Mouse (Mus musculus) G1E (cell line): ENCODE data around the gene Slc16a4. TPM values are rescaled to one million over a fixed set of nuclear protein-coding genes. Genes with fewer than 3 reads are reported as not detected.
"Not testable (repeated sequence)": the region's sequence is repeated elsewhere in the genome, so short reads cannot be mapped to it uniquely, and the experiment has no call there.

Experiments
- ATAC-seq: 2 replicates; pipeline ENCODE4 v1.8.0; 2016; ENCODE audit warnings: mild to moderate bottlenecking; ENCODE audit not compliant: insufficient number of reproducible peaks, poor library complexity, low FRiP score, severe bottlenecking; ENCODE audit errors: extremely low read depth
- DNase-seq: peaks from one replicate; pipeline ENCODE4 v3.0.0; 2012; ENCODE audit warnings: low spot score
- H3K27me3 ChIP-seq: 2 replicates; pipeline ENCODE4 v1.6.1; 2012; ENCODE audit warnings: mild to moderate bottlenecking, low read length, inconsistent platforms; ENCODE audit not compliant: insufficient read depth
- H3K36me3 ChIP-seq: replicated peaks from 2 replicates; pipeline ENCODE3; 2012; ENCODE audit warnings: mild to moderate bottlenecking, inconsistent platforms
- H3K4me1 ChIP-seq: 2 replicates; pipeline ENCODE4 v1.6.1; 2012; ENCODE audit warnings: low read depth, low read length, inconsistent platforms, mixed read lengths; ENCODE audit not compliant: insufficient read depth
- H3K4me3 ChIP-seq: 2 replicates; pipeline ENCODE4 v1.5.1; 2012; ENCODE audit warnings: low read depth, mild to moderate bottlenecking, inconsistent platforms, low read length, moderate library complexity, mixed read lengths
- H3K9me3 ChIP-seq: replicated peaks from 2 replicates; pipeline ENCODE4 v1.6.1; 2012; ENCODE audit warnings: inconsistent platforms
- CTCF ChIP-seq: IDR thresholded peaks from 2 replicates; pipeline ENCODE4 v1.5.1; 2012; ENCODE audit warnings: low read depth, low read length, inconsistent platforms, mixed read lengths
- GATA1 ChIP-seq: IDR thresholded peaks from 2 replicates; pipeline ENCODE4 v1.6.1; 2012; ENCODE audit warnings: borderline replicate concordance, low read length, inconsistent platforms, mixed read lengths
- GATA2 ChIP-seq: IDR thresholded peaks from 2 replicates; pipeline ENCODE4 v1.6.1; 2012; ENCODE audit warnings: low read depth, low read length, inconsistent platforms, borderline replicate concordance
- POLR2AphosphoS5 ChIP-seq: IDR thresholded peaks from 2 replicates; pipeline ENCODE4 v1.6.1; 2012; ENCODE audit warnings: low read depth, low read length, inconsistent platforms; ENCODE audit not compliant: insufficient replicate concordance
- TAL1 ChIP-seq: conservative IDR thresholded peaks from 2 replicates; pipeline ENCODE4 v1.6.1; 2012; ENCODE audit warnings: low read depth, low read length, inconsistent platforms, mixed read lengths
- polyA plus RNA-seq: library from polyadenylated mRNA; stranded (reverse); fragments of >175 nt; gene quantifications from 2 replicates; pipeline ENCODE4 v1.2.3, GENCODE M21; 2012
- total RNA-seq, 2 experiments: library from RNA; stranded (forward) in 1 of 2; stranded (reverse) in 1 of 2; fragments of 200-1000 nt in 1 of 2; fragments of >200 nt in 1 of 2; fragmentation: Nextera tagmentation in 1 of 2; gene quantifications; 2 replicates each; pipeline ENCODE4 v1.2.3; 2014 to 2017

Slc16a4 gene
- total and polyA plus RNA-seq, 3 experiments: 0.22 TPM; not detected in 2

GRCm38 (mm10) chr3:107286123-107286522, 4.9 kb upstream of the Slc16a4 start:
- H3K4me1 ChIP-seq: no peaks in the 10 kb centered on the region
- no peaks in the 10 kb centered on the region for H3K9me3 ChIP-seq
- DNase-seq: no peak
- H3K36me3 ChIP-seq: peaks cover 69% of the 10 kb centered on the region
- ATAC-seq: no peak
- H3K27me3 ChIP-seq: no peaks in the 10 kb centered on the region
- H3K4me3 ChIP-seq: no peak overlapping the region
- no peak for TF ChIP-seq GATA2
- no peak for TF ChIP-seq CTCF
- no peak for TF ChIP-seq POLR2AphosphoS5
- no peak for TF ChIP-seq GATA1
- no peak for TF ChIP-seq TAL1

GRCm38 (mm10) chr3:107287346-107287745, 3.7 kb upstream of the Slc16a4 start:
- Histone ChIP-seq H3K36me3 (peaks cover 63% of the 10 kb centered on the region), H3K4me1 (no peaks in the 10 kb centered on the region), H3K9me3 (no peaks in the 10 kb centered on the region), H3K4me3 (no peak overlapping the region), H3K27me3 (no peaks in the 10 kb centered on the region)
- DNase-seq: no peak
- TF ChIP-seq POLR2AphosphoS5 (no peak), TAL1 (no peak), GATA2 (no peak), CTCF (no peak), GATA1 (no peak)
- no peak for ATAC-seq

GRCm38 (mm10) chr3:107295672-107296360, 4.8 kb downstream of the Slc16a4 start:
- DNase-seq (no peak), ATAC-seq (no peak)
- TF ChIP-seq GATA1: no peak
- no peak for TF ChIP-seq POLR2AphosphoS5
- no peak for TF ChIP-seq TAL1
- TF ChIP-seq GATA2: no peak
- no peak for TF ChIP-seq CTCF
- Histone ChIP-seq H3K27me3 (no peaks in the 10 kb centered on the region), H3K9me3 (no peaks in the 10 kb centered on the region), H3K36me3 (peaks cover 60% of the 10 kb centered on the region), H3K4me3 (no peak overlapping the region), H3K4me1 (no peaks in the 10 kb centered on the region; the same call in 1 of the 2 replicates)

- H3K36me3 ChIP-seq: peaks cover 64% of the 10 kb centered on the region
- H3K4me3 ChIP-seq, DNase-seq, H3K9me3 ChIP-seq, H3K4me1 ChIP-seq, H3K27me3 ChIP-seq, ATAC-seq: not testable (repeated sequence)
Measured at GRCm38 (mm10) chr3:107296917-107297316, 5.9 kb downstream of the Slc16a4 start.

GRCm38 (mm10) chr3:107317338-107317737, 26.3 kb downstream of the Slc16a4 start:
- no peak for TF ChIP-seq CTCF
- H3K4me3 ChIP-seq: no peak overlapping the region
- DNase-seq (no peak), ATAC-seq (no peak)
- peaks cover 43% of the 10 kb centered on the region for H3K4me1 ChIP-seq
- peaks cover 66% of the 10 kb centered on the region for H3K36me3 ChIP-seq
- no peaks in the 10 kb centered on the region for H3K27me3 ChIP-seq
- H3K9me3 ChIP-seq: no peaks in the 10 kb centered on the region

GRCm38 (mm10) chr3:107321141-107321540, 30.1 kb downstream of the Slc16a4 start:
- no peak for ATAC-seq
- peaks cover 64% of the 10 kb centered on the region for H3K36me3 ChIP-seq

GRCm38 (mm10) chr3:107321776-107322175, 30.7 kb downstream of the Slc16a4 start:
- H3K4me1 ChIP-seq: peaks cover 49% of the 10 kb centered on the region
- no peak for TF ChIP-seq GATA2
- no peak for TF ChIP-seq CTCF
- no peak for TF ChIP-seq GATA1
- no peak for TF ChIP-seq TAL1
- no peak for TF ChIP-seq POLR2AphosphoS5
- DNase-seq (no peak), ATAC-seq (no peak)
- peaks cover 62% of the 10 kb centered on the region for H3K36me3 ChIP-seq
- no peak overlapping the region for H3K4me3 ChIP-seq
- H3K27me3 ChIP-seq: no peaks in the 10 kb centered on the region
- H3K9me3 ChIP-seq: no peaks in the 10 kb centered on the region

More at GRCm38 (mm10) chr3:107321141-107321540, 30.1 kb downstream of the Slc16a4 start:
- TF ChIP-seq TAL1 (no peak), GATA2 (no peak), POLR2AphosphoS5 (no peak), CTCF (no peak), GATA1 (no peak)
- Histone ChIP-seq H3K4me3 (no peak overlapping the region), H3K9me3 (no peaks in the 10 kb centered on the region), H3K27me3 (no peaks in the 10 kb centered on the region), H3K4me1 (peaks cover 52% of the 10 kb centered on the region)
- DNase-seq: no peak
